Comparison of ENCODE assay signal across 8 mouse cellular contexts in the genomic region with DNA sequence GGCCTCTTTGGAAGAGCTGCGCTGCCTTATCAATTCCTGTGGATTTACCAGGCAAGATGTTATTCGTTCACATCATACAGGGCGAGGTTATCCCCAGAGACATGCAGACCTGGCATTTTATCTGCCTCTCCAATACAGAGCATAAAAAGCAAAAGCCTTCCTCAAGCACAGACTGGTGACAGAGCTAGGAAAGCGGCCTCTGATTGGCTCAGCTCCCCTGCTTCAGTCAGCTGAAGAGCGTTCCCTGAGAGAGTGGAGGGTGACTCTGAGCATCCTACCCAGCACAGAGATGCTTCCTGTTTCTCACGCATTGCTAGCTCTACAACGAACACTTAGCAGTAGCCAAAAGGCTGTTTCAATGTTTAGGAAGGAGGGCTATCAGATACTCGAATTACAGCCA.
A peak's percentile ranks its signal among the peaks of the same experiment; 100 is the strongest.
DNase-seq lines count a peak whose midpoint lies in the region; ATAC-seq and TF ChIP-seq lines count a peak whose summit lies in the region.

No protein-coding gene starts in this region.

- no peaks in the 10 kb centered on the region for H3K36me3 ChIP-seq in liver, embryonic 12.5 days
- H3K36me3 ChIP-seq in liver, postnatal 0 days (replicated peaks; ENCODE audit: insufficient read depth, low read length) = no peaks in the 10 kb centered on the region
- H3K36me3 ChIP-seq in embryonic facial prominence, embryonic 14.5 days (ENCODE audit: control insufficient read depth, insufficient read depth, low read length) = no peaks in the 10 kb centered on the region
- H3K36me3 ChIP-seq in midbrain, embryonic 15.5 days (replicated peaks) = no peaks in the 10 kb centered on the region

- DNase-seq in liver, postnatal 0 days = no peak
- DNase-seq in embryonic facial prominence, embryonic 14.5 days (ENCODE audit: low spot score) = no peak
- peak; percentile 72 to 85 for DNase-seq in layer of hippocampus, adult 18-20 months (ENCODE audit: low spot score in 2 of 2)
- no peak for DNase-seq in adrenal gland, postnatal 36 days
- no peak for DNase-seq in natural killer cell, adult 2 months (ENCODE audit: low spot score in 2 of 2)
- DNase-seq in adrenal gland, adult 18-20 months (ENCODE audit: low spot score in 2 of 2) = no peak

- peaks cover 9% of the 10 kb centered on the region; the same call in 1 of the 2 replicates for H3K27me3 ChIP-seq in liver, embryonic 12.5 days (replicated peaks)
- H3K27me3 ChIP-seq in liver, postnatal 0 days (ENCODE audit: insufficient read depth, low read length) = no peaks in the 10 kb centered on the region
- H3K27me3 ChIP-seq in embryonic facial prominence, embryonic 14.5 days (replicated peaks; ENCODE audit: control insufficient read depth, insufficient read depth, low read length) = no peaks in the 10 kb centered on the region
- no peaks in the 10 kb centered on the region for H3K27me3 ChIP-seq in midbrain, embryonic 15.5 days (replicated peaks)

- 30% methylated on average over 8 of the region's 8 CpGs for WGBS in liver, embryonic 12.5 days (ENCODE audit: insufficient replicate concordance)
- 37% methylated on average over 8 of the region's 8 CpGs for WGBS in liver, postnatal 0 days (ENCODE audit: insufficient replicate concordance)
- whole genome bisulfite sequencing in embryonic facial prominence, embryonic 14.5 days = 44% methylated on average over 8 of the region's 8 CpGs
- 20% methylated on average over 8 of the region's 8 CpGs for WGBS in midbrain, embryonic 15.5 days

- H3K9me3 ChIP-seq in liver, embryonic 12.5 days (replicated peaks) = 0 out of 2 replicates have a peak, but pooled peaks cover 1% of the 10 kb centered on the region
- no peaks in the 10 kb centered on the region for H3K9me3 ChIP-seq in liver, postnatal 0 days (ENCODE audit: low read length)
- H3K9me3 ChIP-seq in embryonic facial prominence, embryonic 14.5 days (ENCODE audit: control insufficient read depth, low read length) = no peaks in the 10 kb centered on the region
- no peaks in the 10 kb centered on the region for H3K9me3 ChIP-seq in midbrain, embryonic 15.5 days

- no peak for TF ChIP-seq CTCF in liver, postnatal 0 days (IDR thresholded peaks at IDR 0.05; ENCODE audit: low read depth)

- H3K9ac ChIP-seq in liver, embryonic 12.5 days = no peak overlapping the region
- H3K9ac ChIP-seq in liver, postnatal 0 days (replicated peaks) = no peak overlapping the region
- H3K9ac ChIP-seq in embryonic facial prominence, embryonic 14.5 days (ENCODE audit: low read depth, low read length) = no peak overlapping the region
- H3K9ac ChIP-seq in midbrain, embryonic 15.5 days = peak overlapping the region; percentile 61

- H3K4me2 ChIP-seq in liver, embryonic 12.5 days = no peak overlapping the region
- no peak overlapping the region for H3K4me2 ChIP-seq in liver, postnatal 0 days (ENCODE audit: low read depth, low read length)
- H3K4me2 ChIP-seq in embryonic facial prominence, embryonic 14.5 days (ENCODE audit: low read depth, low read length) = no peak overlapping the region
- peak overlapping the region; percentile 55 for H3K4me2 ChIP-seq in midbrain, embryonic 15.5 days

- H3K4me1 ChIP-seq in liver, embryonic 12.5 days = peaks cover 13% of the 10 kb centered on the region
- H3K4me1 ChIP-seq in liver, postnatal 0 days (ENCODE audit: insufficient read depth) = no peaks in the 10 kb centered on the region; the same call in 1 of the 2 replicates
- no peaks in the 10 kb centered on the region for H3K4me1 ChIP-seq in embryonic facial prominence, embryonic 14.5 days (ENCODE audit: control insufficient read depth, insufficient read depth, low read length)
- H3K4me1 ChIP-seq in midbrain, embryonic 15.5 days = peaks cover 33% of the 10 kb centered on the region

- peak; percentile 69 for ATAC-seq in liver, embryonic 12.5 days
- ATAC-seq in liver, postnatal 0 days = no peak
- peak; percentile 86 for ATAC-seq in embryonic facial prominence, embryonic 14.5 days (ENCODE audit: low read depth)
- ATAC-seq in midbrain, embryonic 15.5 days (replicated peaks) = peak; percentile 99

- no peak for TF ChIP-seq EP300 in liver, postnatal 0 days (IDR thresholded peaks at IDR 0.05; ENCODE audit: low read depth)

- no peak overlapping the region for H3K4me3 ChIP-seq in liver, embryonic 12.5 days
- no peak overlapping the region for H3K4me3 ChIP-seq in liver, postnatal 0 days (ENCODE audit: low read depth, low read length)
- no peak overlapping the region for H3K4me3 ChIP-seq in embryonic facial prominence, embryonic 14.5 days (ENCODE audit: low read depth, low read length)
- peak overlapping the region; percentile 49 for H3K4me3 ChIP-seq in midbrain, embryonic 15.5 days

- no peak overlapping the region for H3K27ac ChIP-seq in liver, embryonic 12.5 days
- no peak overlapping the region for H3K27ac ChIP-seq in liver, postnatal 0 days (ENCODE audit: low read depth)
- H3K27ac ChIP-seq in embryonic facial prominence, embryonic 14.5 days (replicated peaks; ENCODE audit: low read depth, low read length) = no peak overlapping the region
- H3K27ac ChIP-seq in midbrain, embryonic 15.5 days = peak overlapping the region; percentile 87

Comparison
In these comparisons a context has a peak if more than half of its experiments do, and no peak if none do; other contexts are left out.
1. DNase-seq: peak in layer of hippocampus, adult 18-20 months (2 of 2); none in liver, postnatal 0 days (single experiment), embryonic facial prominence, embryonic 14.5 days (single experiment), adrenal gland, postnatal 36 days (0 of 2), natural killer cell, adult 2 months (0 of 2) and adrenal gland, adult 18-20 months (0 of 2).